Mouse (Mus musculus) forebrain, embryonic 12.5 days (tissue): ENCODE measurements around the gene Rora. TPM values are rescaled to one million over a fixed set of nuclear protein-coding genes. Genes with fewer than 3 reads are reported as not detected.

Experiments used
- ATAC-seq: fragments of 200-750 bp; cut with Nextera tagmentation; 2 replicates; pipeline ENCODE4 v1.8.0; 2017; ENCODE audit warnings: moderate TSS enrichment; ENCODE audit not compliant: low FRiP score
- H3K27ac ChIP-seq: fragments of 300-500 bp; sonication (generic); 2 replicates; pipeline ENCODE4 v1.5.1; 2016; ENCODE audit warnings: mild to moderate bottlenecking
- H3K27me3 ChIP-seq: fragments of 300-500 bp; sonication (generic); 2 replicates; pipeline ENCODE4 v1.6.1; 2016; ENCODE audit warnings: mild to moderate bottlenecking
- H3K36me3 ChIP-seq: fragments of 300-500 bp; sonication (generic); replicated peaks from 2 replicates; pipeline ENCODE4 v1.6.1; 2016; ENCODE audit warnings: mild to moderate bottlenecking
- H3K4me1 ChIP-seq: fragments of 300-500 bp; sonication (generic); 2 replicates; pipeline ENCODE4 v1.6.1; 2016
- H3K4me2 ChIP-seq: fragments of 300-500 bp; sonication (generic); 2 replicates; pipeline ENCODE4 v1.6.1; 2016; ENCODE audit warnings: mild to moderate bottlenecking, moderate library complexity
- H3K4me3 ChIP-seq: fragments of 300-500 bp; sonication (generic); replicated peaks from 2 replicates; pipeline ENCODE4 v1.5.1; 2016; ENCODE audit warnings: mild to moderate bottlenecking
- H3K9ac ChIP-seq: fragments of 300-500 bp; sonication (generic); 2 replicates; pipeline ENCODE4 v1.6.1; 2016; ENCODE audit warnings: mild to moderate bottlenecking
- H3K9me3 ChIP-seq: fragments of 300-500 bp; sonication (generic); 2 replicates; pipeline ENCODE4 v1.6.1; 2016
- WGBS: fragments of 180-500 bp; shearing (Covaris S2); methylation state at CpG from one replicate; pipeline ENCODE4 v1.1.7; 2016; 5-methylcytosine and 5-hydroxymethylcytosine counted together
- polyA plus RNA-seq: library from polyadenylated mRNA; unstranded; fragments of >200 nt; fragmentation: Nextera tagmentation; extraction: Ambion mirVana; gene quantifications from 2 replicates; pipeline ENCODE4 v1.2.1, GENCODE M21; 2016

Gene Rora
- polyA plus RNA-seq, 1 experiment from 2014 or later: 7.3 TPM

- H3K4me1 ChIP-seq: peaks cover 24% of the 10 kb centered on the region
- 85% methylated on average over 10 of the region's 10 CpGs for WGBS
- H3K27ac ChIP-seq: no peak overlapping the region
- H3K4me2 ChIP-seq: no peak overlapping the region
- H3K36me3 ChIP-seq: 0 out of 2 replicates have a peak, but pooled peaks cover 5% of the 10 kb centered on the region
- H3K9me3 ChIP-seq: no peaks in the 10 kb centered on the region
- H3K9ac ChIP-seq: no peak overlapping the region
- no peak for ATAC-seq
- no peaks in the 10 kb centered on the region for H3K27me3 ChIP-seq
- no peak overlapping the region for H3K4me3 ChIP-seq
Measured at GRCm38 (mm10) chr9:69435194-69435593, 781.6 kb downstream of the Rora start.

- H3K9ac ChIP-seq: no peak overlapping the region
- no peak overlapping the region for H3K4me2 ChIP-seq
- no peak for ATAC-seq
- H3K27me3 ChIP-seq: no peaks in the 10 kb centered on the region
- H3K36me3 ChIP-seq: 0 out of 2 replicates have a peak, but pooled peaks cover 2% of the 10 kb centered on the region
- no peaks in the 10 kb centered on the region for H3K9me3 ChIP-seq
- H3K4me3 ChIP-seq: no peak overlapping the region
- no peak overlapping the region for H3K27ac ChIP-seq
- peaks cover 29% of the 10 kb centered on the region for H3K4me1 ChIP-seq
Measured at GRCm38 (mm10) chr9:69435662-69436061, 782.1 kb downstream of the Rora start.
